Mouse (Mus musculus): ENCODE measurements around the gene Atl1. TPM values are rescaled to one million over a fixed set of nuclear protein-coding genes. Genes with fewer than 3 reads are reported as not detected.
A peak's percentile ranks its signal among the peaks of the same experiment; 100 is the strongest.

The Atl1 gene
- total and polyA plus RNA-seq, 3 experiments: 0.55 to 2.7 (median 1.6) TPM

GRCm38 (mm10) chr12:69973666-69974065, 81.3 kb downstream of the Atl1 start:
- no peak for DNase-seq (ENCODE audit: low spot score)
- H3K4me3 ChIP-seq (ENCODE audit: low read depth, low read length): no peak overlapping the region
- no peak for ATAC-seq (ENCODE audit: extremely low read depth, insufficient number of reproducible peaks, low FRiP score, poor library complexity, severe bottlenecking)

GRCm38 (mm10) chr12:69976688-69977087, 84.3 kb downstream of the Atl1 start:
- Histone ChIP-seq H3K4me1 (ENCODE audit: insufficient read depth, low read depth, low read length) (peaks cover 43% of the 10 kb centered on the region), H3K4me3 (ENCODE audit: low read depth, low read length) (no peak overlapping the region)

More at GRCm38 (mm10) chr12:69973666-69974065, 81.3 kb downstream of the Atl1 start:
- TF ChIP-seq GATA2 (IDR thresholded peaks at IDR 0.05; ENCODE audit: borderline replicate concordance, low read depth, low read length) (no peak), TAL1 (conservative IDR thresholded peaks at IDR 0.05; ENCODE audit: low read depth, low read length) (no peak), CTCF (IDR thresholded peaks at IDR 0.05; ENCODE audit: low read depth, low read length) (no peak), GATA1 (IDR thresholded peaks at IDR 0.05; ENCODE audit: borderline replicate concordance, low read length) (no peak), POLR2AphosphoS5 (IDR thresholded peaks at IDR 0.05; ENCODE audit: insufficient replicate concordance, low read depth, low read length) (no peak)
- no peaks in the 10 kb centered on the region for H3K9me3 ChIP-seq (replicated peaks)
- no peaks in the 10 kb centered on the region for H3K27me3 ChIP-seq (ENCODE audit: insufficient read depth, low read length)
- H3K36me3 ChIP-seq (replicated peaks): peaks cover 77% of the 10 kb centered on the region
- H3K4me1 ChIP-seq (ENCODE audit: insufficient read depth, low read depth, low read length): peaks cover 59% of the 10 kb centered on the region

GRCm38 (mm10) chr12:69977376-69977998, 85.1 kb downstream of the Atl1 start:
- Histone ChIP-seq H3K27me3 (ENCODE audit: insufficient read depth, low read length) (no peaks in the 10 kb centered on the region), H3K4me3 (ENCODE audit: low read depth, low read length) (no peak overlapping the region), H3K4me1 (ENCODE audit: insufficient read depth, low read depth, low read length) (peaks cover 39% of the 10 kb centered on the region), H3K36me3 (replicated peaks) (peaks cover 73% of the 10 kb centered on the region), H3K9me3 (replicated peaks) (no peaks in the 10 kb centered on the region)
- ATAC-seq (ENCODE audit: extremely low read depth, insufficient number of reproducible peaks, low FRiP score, poor library complexity, severe bottlenecking): no peak
- DNase-seq (ENCODE audit: low spot score): no peak
- TF ChIP-seq TAL1 (conservative IDR thresholded peaks at IDR 0.05; ENCODE audit: low read depth, low read length) (no peak), GATA1 (IDR thresholded peaks at IDR 0.05; ENCODE audit: borderline replicate concordance, low read length) (no peak), POLR2AphosphoS5 (IDR thresholded peaks at IDR 0.05; ENCODE audit: insufficient replicate concordance, low read depth, low read length) (no peak), GATA2 (IDR thresholded peaks at IDR 0.05; ENCODE audit: borderline replicate concordance, low read depth, low read length) (no peak), CTCF (IDR thresholded peaks at IDR 0.05; ENCODE audit: low read depth, low read length) (no peak)

More at GRCm38 (mm10) chr12:69976688-69977087, 84.3 kb downstream of the Atl1 start:
- DNase-seq (ENCODE audit: low spot score): no peak
- Histone ChIP-seq H3K9me3 (replicated peaks) (no peaks in the 10 kb centered on the region), H3K27me3 (ENCODE audit: insufficient read depth, low read length) (no peaks in the 10 kb centered on the region), H3K36me3 (replicated peaks) (peaks cover 72% of the 10 kb centered on the region)
- no peak for ATAC-seq (ENCODE audit: extremely low read depth, insufficient number of reproducible peaks, low FRiP score, poor library complexity, severe bottlenecking)
- TF ChIP-seq GATA1 (IDR thresholded peaks at IDR 0.05; ENCODE audit: borderline replicate concordance, low read length): no peak
- TF ChIP-seq TAL1 (conservative IDR thresholded peaks at IDR 0.05; ENCODE audit: low read depth, low read length): no peak
- no peak for TF ChIP-seq POLR2AphosphoS5 (IDR thresholded peaks at IDR 0.05; ENCODE audit: insufficient replicate concordance, low read depth, low read length)
- no peak for TF ChIP-seq GATA2 (IDR thresholded peaks at IDR 0.05; ENCODE audit: borderline replicate concordance, low read depth, low read length)
- TF ChIP-seq CTCF (IDR thresholded peaks at IDR 0.05; ENCODE audit: low read depth, low read length): no peak

- DNase-seq (ENCODE audit: low spot score): no peak
- Histone ChIP-seq H3K36me3 (replicated peaks) (peaks cover 57% of the 10 kb centered on the region), H3K27me3 (ENCODE audit: insufficient read depth, low read length) (no peaks in the 10 kb centered on the region), H3K4me1 (ENCODE audit: insufficient read depth, low read depth, low read length) (peaks cover 43% of the 10 kb centered on the region), H3K4me3 (ENCODE audit: low read depth, low read length) (no peak overlapping the region), H3K9me3 (replicated peaks) (no peaks in the 10 kb centered on the region)
- ATAC-seq (ENCODE audit: extremely low read depth, insufficient number of reproducible peaks, low FRiP score, poor library complexity, severe bottlenecking): no peak
- TF ChIP-seq GATA2 (IDR thresholded peaks at IDR 0.05; ENCODE audit: borderline replicate concordance, low read depth, low read length): no peak
- TF ChIP-seq CTCF (IDR thresholded peaks at IDR 0.05; ENCODE audit: low read depth, low read length): no peak
Measured at GRCm38 (mm10) chr12:69982874-69983273, 90.5 kb downstream of the Atl1 start.

GRCm38 (mm10) chr12:69985546-69985945, 93.1 kb downstream of the Atl1 start:
- H3K4me3 ChIP-seq (ENCODE audit: low read depth, low read length): peak overlapping the region; percentile 45; the same call in 1 of the 2 replicates
- TF ChIP-seq CTCF (IDR thresholded peaks at IDR 0.05; ENCODE audit: low read depth, low read length): no peak
- TF ChIP-seq TAL1 (conservative IDR thresholded peaks at IDR 0.05; ENCODE audit: low read depth, low read length): no peak
- TF ChIP-seq GATA2 (IDR thresholded peaks at IDR 0.05; ENCODE audit: borderline replicate concordance, low read depth, low read length): no peak
- TF ChIP-seq POLR2AphosphoS5 (IDR thresholded peaks at IDR 0.05; ENCODE audit: insufficient replicate concordance, low read depth, low read length): no peak
- no peak for TF ChIP-seq GATA1 (IDR thresholded peaks at IDR 0.05; ENCODE audit: borderline replicate concordance, low read length)
- H3K9me3 ChIP-seq (replicated peaks): no peaks in the 10 kb centered on the region
- peaks cover 38% of the 10 kb centered on the region for H3K4me1 ChIP-seq (ENCODE audit: insufficient read depth, low read depth, low read length)
- DNase-seq (ENCODE audit: low spot score): no peak
- ATAC-seq (ENCODE audit: extremely low read depth, insufficient number of reproducible peaks, low FRiP score, poor library complexity, severe bottlenecking): no peak
- peaks cover 36% of the 10 kb centered on the region for H3K36me3 ChIP-seq (replicated peaks)
- peaks cover 4% of the 10 kb centered on the region; the same call in 1 of the 2 replicates for H3K27me3 ChIP-seq (ENCODE audit: insufficient read depth, low read length)

- TF ChIP-seq TAL1 (conservative IDR thresholded peaks at IDR 0.05; ENCODE audit: low read depth, low read length): no peak
- no peak for TF ChIP-seq CTCF (IDR thresholded peaks at IDR 0.05; ENCODE audit: low read depth, low read length)
- TF ChIP-seq GATA2 (IDR thresholded peaks at IDR 0.05; ENCODE audit: borderline replicate concordance, low read depth, low read length): no peak
- no peak for TF ChIP-seq POLR2AphosphoS5 (IDR thresholded peaks at IDR 0.05; ENCODE audit: insufficient replicate concordance, low read depth, low read length)
- TF ChIP-seq GATA1 (IDR thresholded peaks at IDR 0.05; ENCODE audit: borderline replicate concordance, low read length): no peak
- H3K36me3 ChIP-seq (replicated peaks): peaks cover 30% of the 10 kb centered on the region
- H3K4me3 ChIP-seq (ENCODE audit: low read depth, low read length): peak overlapping the region; percentile 83
- H3K9me3 ChIP-seq (replicated peaks): no peaks in the 10 kb centered on the region
- peaks cover 4% of the 10 kb centered on the region; the same call in 1 of the 2 replicates for H3K27me3 ChIP-seq (ENCODE audit: insufficient read depth, low read length)
- peaks cover 38% of the 10 kb centered on the region for H3K4me1 ChIP-seq (ENCODE audit: insufficient read depth, low read depth, low read length)
- DNase-seq (ENCODE audit: low spot score) (peak; percentile 63), ATAC-seq (ENCODE audit: extremely low read depth, insufficient number of reproducible peaks, low FRiP score, poor library complexity, severe bottlenecking) (no peak)
Measured at GRCm38 (mm10) chr12:69986241-69986762, 93.9 kb downstream of the Atl1 start.

Measured in G1E (cell line).